Mouse (Mus musculus) right cerebral cortex, postnatal 36 days (tissue): ENCODE results near the gene 4921536K21Rik.

ENCODE experiments used
- DNase-seq, 2 experiments: peaks; one replicate each; pipeline ENCODE4 v3.0.0; 2022; ENCODE audit warnings: low spot score in 2 of 2, mixed read lengths in 1 of 2

4921536K21Rik gene

DNA sequence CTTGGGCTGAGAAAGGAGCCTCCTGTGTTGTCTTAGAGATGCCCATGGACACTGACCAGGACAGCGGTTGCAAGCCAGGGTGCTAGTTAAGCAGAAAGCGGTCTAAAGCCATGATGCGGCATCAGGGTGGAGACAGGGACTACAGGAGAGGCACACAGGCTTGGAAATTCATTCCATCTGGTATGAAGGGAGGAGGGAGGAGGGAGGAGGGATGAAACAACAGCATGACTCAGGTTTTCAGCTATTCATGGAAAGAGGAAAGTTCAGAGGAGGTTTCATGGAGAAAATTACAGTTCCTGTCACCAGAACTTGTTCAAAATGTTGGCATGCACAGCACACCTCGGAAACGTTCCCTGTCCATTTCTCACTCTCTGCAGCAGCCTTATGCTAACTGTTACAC is 39.1 kb downstream of the 4921536K21Rik start:
- no peak for DNase-seq

DNA sequence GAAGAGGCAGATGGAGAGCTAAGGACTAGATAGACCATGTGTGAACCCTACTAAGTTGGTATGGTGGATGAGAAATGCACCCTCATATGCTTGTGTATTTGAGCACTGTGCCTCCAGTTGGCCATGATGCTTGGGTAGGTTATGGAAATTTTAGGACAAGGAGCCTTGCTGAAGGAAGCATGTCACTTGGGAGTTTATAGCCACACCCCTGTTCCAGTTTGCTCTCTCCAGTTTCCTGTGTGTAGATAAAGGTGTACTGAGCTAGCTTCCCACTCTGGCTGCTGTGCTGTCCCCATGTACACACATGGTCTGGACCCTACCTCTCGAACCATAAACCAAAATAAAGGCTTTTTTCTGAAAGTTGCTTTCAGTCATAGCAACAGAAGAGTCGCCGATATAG is 40.7 kb downstream of the 4921536K21Rik start:
- DNase-seq: no peak

DNA sequence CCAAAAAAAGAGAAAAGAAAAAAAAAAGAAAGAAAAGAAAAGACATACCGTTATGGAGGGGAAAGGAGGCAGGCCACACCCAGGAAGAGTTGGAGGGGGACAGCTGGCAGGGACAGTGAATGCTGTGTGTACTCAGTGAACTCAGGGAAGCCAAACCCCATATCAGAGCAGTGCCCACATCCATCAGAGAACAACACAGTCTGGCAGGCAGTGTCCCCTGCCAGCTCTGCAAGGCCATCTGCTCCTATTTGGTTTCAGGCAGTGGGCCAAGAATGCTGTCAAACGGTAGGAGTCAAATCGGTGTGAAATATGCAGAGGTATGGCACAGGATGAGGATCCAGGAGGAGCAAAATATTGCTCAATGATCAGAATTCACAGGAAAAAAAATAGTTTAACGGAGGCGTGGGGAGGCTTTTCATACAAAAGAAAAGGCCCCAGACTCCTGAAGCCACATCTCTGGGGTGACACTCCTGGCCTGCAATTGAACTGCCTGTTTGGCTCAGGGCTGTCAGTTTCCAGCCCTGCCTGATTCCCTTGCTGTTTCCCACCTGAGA is 41.3 kb downstream of the 4921536K21Rik start:
- DNase-seq: peak; percentile 72 to 75

DNA sequence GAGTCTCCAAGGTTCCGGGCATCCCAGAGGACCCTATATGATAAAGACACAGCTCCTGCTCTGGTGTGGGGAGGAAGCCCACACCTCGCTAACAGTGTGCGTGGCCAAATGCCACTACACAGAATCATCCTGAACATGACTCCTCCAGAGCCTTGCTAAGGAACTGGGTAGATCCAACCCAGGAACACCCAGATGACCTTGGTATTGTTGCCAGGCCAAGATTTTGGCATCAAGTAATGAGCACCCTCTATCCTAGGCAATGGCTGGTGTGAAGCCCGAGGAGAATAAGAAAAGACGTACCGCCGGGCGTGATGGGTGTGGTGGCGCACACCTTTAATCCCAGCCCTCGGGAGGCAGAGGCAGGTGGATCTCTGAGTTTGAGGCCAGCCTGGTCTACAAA is 41.9 kb downstream of the 4921536K21Rik start:
- DNase-seq: no peak

DNA sequence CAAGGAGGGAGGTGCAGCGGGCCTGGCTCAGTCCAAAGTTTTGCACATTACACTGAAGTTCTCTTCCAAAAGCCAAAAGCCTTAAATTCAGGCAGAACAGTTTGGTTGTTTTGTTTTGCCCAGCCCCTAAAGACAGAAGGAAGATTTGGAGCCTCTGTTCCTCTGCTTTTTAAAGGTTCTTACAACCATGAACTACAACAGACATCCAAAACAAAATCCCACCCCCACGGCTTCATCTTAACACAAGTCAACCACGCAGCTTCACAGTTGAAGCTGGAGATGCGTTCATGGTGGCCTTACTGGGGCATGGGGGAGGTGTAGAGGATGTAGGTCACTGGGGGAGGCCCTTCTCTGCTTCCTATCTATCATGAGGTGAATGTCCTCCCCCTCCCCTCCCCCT is 43.0 kb downstream of the 4921536K21Rik start:
- DNase-seq: peak in 1 of 2 experiments; percentile 29

DNA sequence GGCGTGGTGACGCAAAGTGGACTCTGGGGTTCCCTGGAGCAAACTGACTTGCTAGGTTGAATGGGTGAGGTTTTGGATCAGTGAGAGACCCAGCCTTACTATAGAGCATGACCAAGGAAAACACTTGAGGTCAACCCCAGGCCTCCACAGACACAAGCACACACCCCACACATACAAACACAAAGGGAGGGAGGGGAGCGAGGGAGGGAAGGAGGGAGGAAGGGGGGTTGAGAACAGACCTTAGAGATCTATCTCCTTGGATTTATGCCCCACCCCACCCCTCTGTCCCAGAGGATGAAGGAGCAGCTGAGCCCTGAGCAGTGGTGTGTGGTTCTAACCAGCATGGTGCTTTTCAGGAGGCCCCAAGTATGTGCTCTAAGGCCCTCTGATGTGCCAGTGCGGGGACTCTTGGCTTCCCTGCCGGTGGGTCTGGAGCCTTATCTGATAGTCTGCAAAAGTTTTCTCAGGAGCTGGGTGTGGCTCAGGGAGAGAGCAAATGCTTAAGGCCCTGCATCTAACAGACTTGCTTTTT is 44.1 kb downstream of the 4921536K21Rik start:
- no peak for DNase-seq

DNA sequence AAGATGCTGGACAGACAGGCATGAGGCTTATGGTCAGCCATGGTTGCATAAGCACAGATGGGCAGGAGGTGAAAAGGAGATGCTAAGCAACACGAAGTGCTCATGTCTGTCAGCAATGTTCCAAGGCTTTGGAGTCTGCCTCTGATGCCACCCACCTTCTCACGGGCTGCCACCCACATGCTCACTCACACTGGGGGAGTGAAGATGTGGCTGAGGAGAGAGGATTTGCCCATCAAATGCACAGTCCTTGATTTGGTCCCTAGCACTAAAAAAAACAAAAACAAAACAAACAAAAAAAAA is 44.6 kb downstream of the 4921536K21Rik start:
- DNase-seq: peak; percentile 56 to 78

DNA sequence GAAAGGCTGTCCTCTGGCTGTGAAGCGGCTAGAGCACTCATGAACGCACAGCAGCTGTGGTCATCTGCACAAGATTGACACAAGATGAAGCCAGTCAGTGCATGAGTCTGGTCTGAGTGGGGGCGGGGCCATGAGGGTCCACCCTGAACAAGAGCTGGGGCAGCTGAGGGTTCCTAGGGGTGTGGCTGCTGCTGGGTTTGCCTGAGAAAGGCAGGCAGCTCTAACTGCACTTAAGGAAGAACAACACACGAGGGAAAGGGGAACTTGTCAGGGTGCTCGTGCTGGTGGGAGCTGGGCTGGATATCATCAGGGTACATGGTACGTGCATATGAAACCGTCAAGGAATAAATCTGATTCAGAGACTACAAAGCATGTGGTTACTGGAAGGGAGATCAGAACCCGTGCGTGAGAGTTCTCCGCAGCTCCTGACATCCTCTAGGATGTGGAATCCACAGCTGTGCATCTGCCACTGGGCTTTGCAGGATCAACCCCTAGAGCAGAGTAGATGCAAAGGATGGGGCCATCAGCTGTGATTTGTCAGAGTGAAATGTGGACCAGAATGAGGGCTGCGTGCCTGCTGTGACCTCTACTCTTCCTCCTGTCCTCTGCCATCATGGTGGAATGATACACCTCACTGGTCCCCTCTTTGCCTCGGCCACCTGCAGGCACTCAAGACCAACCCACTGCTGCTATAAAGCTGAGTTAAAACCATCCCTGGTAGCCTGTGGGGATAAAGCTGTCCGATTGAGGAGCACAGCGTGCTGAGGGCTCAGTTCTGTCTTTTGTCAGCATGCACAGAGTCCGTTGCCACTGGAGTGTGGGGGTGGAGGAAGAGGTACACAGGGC is 45.2 kb downstream of the 4921536K21Rik start:
- no peak for DNase-seq

DNA sequence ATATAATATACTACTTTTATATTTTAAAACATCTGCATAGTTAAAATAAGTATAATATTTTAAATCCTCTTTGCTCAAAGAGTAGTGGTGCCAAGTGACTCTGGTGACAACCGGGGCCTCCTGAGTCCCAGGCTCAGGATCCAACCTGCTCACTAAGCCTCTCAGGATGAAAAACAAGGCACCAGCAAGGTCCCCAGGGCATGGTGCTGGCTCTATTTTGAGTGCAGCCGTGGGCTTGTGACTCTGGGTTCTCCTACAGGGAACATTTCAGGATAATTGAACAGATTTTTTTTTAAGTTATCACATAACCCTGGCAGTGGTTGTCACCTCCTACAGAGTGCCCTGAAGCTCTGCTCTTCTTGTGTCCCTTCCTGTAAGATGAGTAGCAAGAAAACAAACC is 48.5 kb downstream of the 4921536K21Rik start:
- DNase-seq: no peak

DNA sequence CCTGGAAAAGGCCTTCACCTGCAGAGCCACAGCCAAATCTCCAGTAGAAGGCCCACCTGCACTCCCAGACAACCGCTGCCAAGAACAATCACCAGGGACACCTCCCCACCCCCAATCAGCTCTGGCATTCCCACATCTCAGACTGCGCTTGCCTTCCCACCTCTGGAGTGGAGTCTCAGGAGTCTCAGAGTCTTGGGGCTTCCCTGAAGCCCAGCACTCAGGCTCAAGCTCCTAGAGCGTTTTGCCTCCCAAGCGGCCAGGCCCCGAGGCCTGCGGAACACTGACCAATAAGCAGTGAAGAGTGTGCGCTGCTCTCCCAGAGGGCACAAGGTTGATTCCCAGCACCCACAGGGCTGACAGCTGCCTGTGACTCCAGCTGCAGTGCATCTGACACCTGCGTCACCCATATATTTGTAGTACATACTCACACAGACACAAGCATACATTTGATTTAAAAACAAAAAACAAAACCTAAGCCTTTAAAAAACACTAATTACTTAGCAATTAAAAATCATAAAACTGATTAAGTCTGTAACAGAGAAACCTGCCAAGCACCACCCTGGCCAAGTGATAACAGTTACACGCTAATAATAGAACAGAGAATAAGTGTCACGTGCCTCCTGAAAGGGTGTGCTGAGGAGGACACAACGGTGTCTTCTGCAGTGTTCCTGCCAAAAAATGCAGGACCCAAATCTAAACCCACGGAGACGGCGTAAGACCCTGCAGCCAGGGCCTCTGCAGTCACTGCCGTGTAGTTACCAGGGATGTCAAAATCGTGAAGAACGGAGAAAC is 50.8 kb downstream of the 4921536K21Rik start:
- DNase-seq: no peak
